Mouse (Mus musculus) regulatory T cell (primary cell): Measurements from ENCODE around the gene Cxcl1.
"Not testable (repeated sequence)": the region's sequence is repeated elsewhere in the genome, so short reads cannot be mapped to it uniquely, and the experiment has no call there.

Experiments
- in situ Hi-C: fragments of 300-600 bp; cut with MboI, MseI; formaldehyde crosslinking; loops from one replicate; pipeline ENCODE4 v1.15.1; 2025; ENCODE audit warnings: high pct_unique_total_duplicates

Gene Cxcl1

GRCm38 (mm10) chr5:90890519-90891463 lies at the start of gene Cxcl1:
TSS of gene Cxcl1 (plus strand) at chr5:90891241.
- in situ Hi-C loops, result no loop called here

- in situ Hi-C loops, result loop anchor here (5.0 kb wide), 1 partner anchor 42 kb away; no protein-coding TSS in a partner anchor
Measured at GRCm38 (mm10) chr5:90843891-90844290, 47.1 kb upstream of the Cxcl1 start.

- in situ Hi-C loops, result not testable (repeated sequence)
Measured at GRCm38 (mm10) chr5:90850096-90850495, 40.9 kb upstream of the Cxcl1 start.

- in situ Hi-C loops, result not testable (repeated sequence)
Measured at GRCm38 (mm10) chr5:90851391-90851790, 39.6 kb upstream of the Cxcl1 start.

- in situ Hi-C loops, result no loop called here
Measured at GRCm38 (mm10) chr5:90853206-90853605, 37.8 kb upstream of the Cxcl1 start.

- in situ Hi-C loops, result no loop called here
Measured at GRCm38 (mm10) chr5:90855308-90856230, 35.5 kb upstream of the Cxcl1 start.

GRCm38 (mm10) chr5:90857463-90857862 lies 33.6 kb upstream of the Cxcl1 start:
- in situ Hi-C loops, result no loop called here

- in situ Hi-C loops, result no loop called here
Measured at GRCm38 (mm10) chr5:90858429-90858828, 32.6 kb upstream of the Cxcl1 start.

GRCm38 (mm10) chr5:90859031-90859430 lies 32.0 kb upstream of the Cxcl1 start:
- in situ Hi-C loops, result no loop called here

GRCm38 (mm10) chr5:90861876-90862375 lies 29.1 kb upstream of the Cxcl1 start:
- in situ Hi-C loops, result no loop called here

GRCm38 (mm10) chr5:90866770-90867169 lies 24.3 kb upstream of the Cxcl1 start:
- in situ Hi-C loops, result no loop called here

- in situ Hi-C loops, result no loop called here
Measured at GRCm38 (mm10) chr5:90872377-90872776, 18.7 kb upstream of the Cxcl1 start.

- in situ Hi-C loops, result no loop called here
Measured at GRCm38 (mm10) chr5:90876045-90876444, 15.0 kb upstream of the Cxcl1 start.

- in situ Hi-C loops, result no loop called here
Measured at GRCm38 (mm10) chr5:90876471-90877172, 14.4 kb upstream of the Cxcl1 start.

- in situ Hi-C loops, result no loop called here
Measured at GRCm38 (mm10) chr5:90877173-90877512, 13.9 kb upstream of the Cxcl1 start.

- in situ Hi-C loops, result no loop called here
Measured at GRCm38 (mm10) chr5:90879307-90880014, 11.6 kb upstream of the Cxcl1 start.

GRCm38 (mm10) chr5:90880335-90880850 lies 10.6 kb upstream of the Cxcl1 start:
- in situ Hi-C loops, result no loop called here

- in situ Hi-C loops, result no loop called here
Measured at GRCm38 (mm10) chr5:90881021-90881420, 10.0 kb upstream of the Cxcl1 start.

- in situ Hi-C loops, result no loop called here
Measured at GRCm38 (mm10) chr5:90881682-90882081, 9.4 kb upstream of the Cxcl1 start.

- in situ Hi-C loops, result no loop called here
Measured at GRCm38 (mm10) chr5:90882146-90882545, 8.9 kb upstream of the Cxcl1 start.
